Mouse (Mus musculus): Measurements from ENCODE around the gene Fubp1.

- TF ChIP-seq CTCF (IDR thresholded peaks at IDR 0.05; ENCODE audit: low read depth, low read length), result no peak
- no peak for TF ChIP-seq POLR2A (IDR thresholded peaks at IDR 0.05; ENCODE audit: borderline replicate concordance, low read depth, low read length)
These were observed 9.0 kb upstream of the Fubp1 start for GRCm38 (mm10) chr3:152201181-152201580.
